Mouse (Mus musculus) forebrain, embryonic 12.5 days (tissue): Measurements from ENCODE around the gene Acsl5. TPM values are rescaled to one million over a fixed set of nuclear protein-coding genes. Genes with fewer than 3 reads are reported as not detected.

Experiments
- ATAC-seq: fragments of 200-750 bp; cut with Nextera tagmentation; 2 replicates; pipeline ENCODE4 v1.8.0; 2017; ENCODE audit warnings: moderate TSS enrichment; ENCODE audit not compliant: low FRiP score
- H3K27ac ChIP-seq: fragments of 300-500 bp; sonication (generic); 2 replicates; pipeline ENCODE4 v1.5.1; 2016; ENCODE audit warnings: mild to moderate bottlenecking
- H3K27me3 ChIP-seq: fragments of 300-500 bp; sonication (generic); 2 replicates; pipeline ENCODE4 v1.6.1; 2016; ENCODE audit warnings: mild to moderate bottlenecking
- H3K36me3 ChIP-seq: fragments of 300-500 bp; sonication (generic); replicated peaks from 2 replicates; pipeline ENCODE4 v1.6.1; 2016; ENCODE audit warnings: mild to moderate bottlenecking
- H3K4me1 ChIP-seq: fragments of 300-500 bp; sonication (generic); 2 replicates; pipeline ENCODE4 v1.6.1; 2016
- H3K4me2 ChIP-seq: fragments of 300-500 bp; sonication (generic); 2 replicates; pipeline ENCODE4 v1.6.1; 2016; ENCODE audit warnings: mild to moderate bottlenecking, moderate library complexity
- H3K4me3 ChIP-seq: fragments of 300-500 bp; sonication (generic); replicated peaks from 2 replicates; pipeline ENCODE4 v1.5.1; 2016; ENCODE audit warnings: mild to moderate bottlenecking
- H3K9ac ChIP-seq: fragments of 300-500 bp; sonication (generic); 2 replicates; pipeline ENCODE4 v1.6.1; 2016; ENCODE audit warnings: mild to moderate bottlenecking
- H3K9me3 ChIP-seq: fragments of 300-500 bp; sonication (generic); 2 replicates; pipeline ENCODE4 v1.6.1; 2016
- whole genome bisulfite sequencing: fragments of 180-500 bp; shearing (Covaris S2); methylation state at CpG from one replicate; pipeline ENCODE4 v1.1.7; 2016; 5-methylcytosine and 5-hydroxymethylcytosine counted together
- polyA plus RNA-seq: library from polyadenylated mRNA; unstranded; fragments of >200 nt; fragmentation: Nextera tagmentation; extraction: Ambion mirVana; gene quantifications from 2 replicates; pipeline ENCODE4 v1.2.1, GENCODE M21; 2016

The Acsl5 gene
- polyA plus RNA-seq, 1 experiment from 2014 or later: 18.9 TPM

- Histone ChIP-seq H3K36me3 (peaks cover 40% of the 10 kb centered on the region), H3K4me3 (no peak overlapping the region), H3K4me1 (peaks cover 7% of the 10 kb centered on the region), H3K27ac (no peak overlapping the region), H3K4me2 (no peak overlapping the region), H3K27me3 (no peaks in the 10 kb centered on the region), H3K9ac (no peak overlapping the region), H3K9me3 (no peaks in the 10 kb centered on the region)
- 93% methylated on average over 9 of the region's 9 CpGs for WGBS
- ATAC-seq: no peak
These were observed 43.3 kb downstream of the Acsl5 start for GRCm38 (mm10) chr19:55295075-55295474.

GRCm38 (mm10) chr19:55295556-55295955 is 43.8 kb downstream of the Acsl5 start:
- no peak overlapping the region for H3K4me3 ChIP-seq
- peaks cover 7% of the 10 kb centered on the region for H3K4me1 ChIP-seq
- WGBS: 87% methylated on average over 3 of the region's 3 CpGs
- ATAC-seq: no peak
- no peaks in the 10 kb centered on the region for H3K9me3 ChIP-seq
- H3K27ac ChIP-seq: no peak overlapping the region
- H3K27me3 ChIP-seq: no peaks in the 10 kb centered on the region
- H3K9ac ChIP-seq: no peak overlapping the region
- no peak overlapping the region for H3K4me2 ChIP-seq
- H3K36me3 ChIP-seq: peaks cover 42% of the 10 kb centered on the region

GRCm38 (mm10) chr19:55296301-55296700 is 44.6 kb downstream of the Acsl5 start:
- WGBS: 90% methylated on average over 2 of the region's 2 CpGs
- Histone ChIP-seq H3K36me3 (peaks cover 49% of the 10 kb centered on the region), H3K9ac (no peak overlapping the region)

GRCm38 (mm10) chr19:55297489-55297888 is 45.8 kb downstream of the Acsl5 start:
- Histone ChIP-seq H3K27me3 (no peaks in the 10 kb centered on the region), H3K27ac (no peak overlapping the region), H3K9ac (no peak overlapping the region), H3K36me3 (peaks cover 60% of the 10 kb centered on the region), H3K9me3 (no peaks in the 10 kb centered on the region), H3K4me2 (no peak overlapping the region), H3K4me3 (no peak overlapping the region), H3K4me1 (peaks cover 7% of the 10 kb centered on the region)
- no peak for ATAC-seq
- WGBS: 91% methylated on average over 2 of the region's 2 CpGs

More at GRCm38 (mm10) chr19:55296301-55296700, 44.6 kb downstream of the Acsl5 start:
- Histone ChIP-seq H3K4me1 (peaks cover 7% of the 10 kb centered on the region), H3K9me3 (no peaks in the 10 kb centered on the region), H3K27ac (no peak overlapping the region), H3K27me3 (no peaks in the 10 kb centered on the region), H3K4me3 (no peak overlapping the region), H3K4me2 (no peak overlapping the region)
- ATAC-seq: no peak

- no peak for ATAC-seq
- 90% methylated on average over 5 of the region's 5 CpGs for WGBS
- peaks cover 65% of the 10 kb centered on the region for H3K36me3 ChIP-seq
These were observed 46.2 kb downstream of the Acsl5 start for GRCm38 (mm10) chr19:55297961-55298360.

GRCm38 (mm10) chr19:55299378-55299777 is 47.6 kb downstream of the Acsl5 start:
- Histone ChIP-seq H3K4me1 (no peaks in the 10 kb centered on the region), H3K9ac (no peak overlapping the region), H3K27me3 (no peaks in the 10 kb centered on the region), H3K27ac (no peak overlapping the region), H3K4me3 (no peak overlapping the region), H3K36me3 (peaks cover 72% of the 10 kb centered on the region), H3K4me2 (no peak overlapping the region), H3K9me3 (no peaks in the 10 kb centered on the region)
- ATAC-seq: no peak
- 92% methylated on average over 1 of the region's 1 CpGs for WGBS

More at GRCm38 (mm10) chr19:55297961-55298360, 46.2 kb downstream of the Acsl5 start:
- H3K4me3 ChIP-seq: no peak overlapping the region
- no peaks in the 10 kb centered on the region for H3K27me3 ChIP-seq
- H3K4me1 ChIP-seq: peaks cover 5% of the 10 kb centered on the region
- H3K9ac ChIP-seq: no peak overlapping the region
- no peaks in the 10 kb centered on the region for H3K9me3 ChIP-seq
- H3K27ac ChIP-seq: no peak overlapping the region
- no peak overlapping the region for H3K4me2 ChIP-seq

- no peak overlapping the region for H3K4me2 ChIP-seq
- no peaks in the 10 kb centered on the region for H3K9me3 ChIP-seq
- H3K9ac ChIP-seq: no peak overlapping the region
- H3K27ac ChIP-seq: no peak overlapping the region
- ATAC-seq: no peak
- no peak overlapping the region for H3K4me3 ChIP-seq
- H3K4me1 ChIP-seq: no peaks in the 10 kb centered on the region
- H3K36me3 ChIP-seq: peaks cover 66% of the 10 kb centered on the region
- H3K27me3 ChIP-seq: no peaks in the 10 kb centered on the region
- WGBS: 89% methylated on average over 3 of the region's 3 CpGs
These were observed 48.8 kb downstream of the Acsl5 start for GRCm38 (mm10) chr19:55300525-55300924.

GRCm38 (mm10) chr19:55305024-55305423 is 53.3 kb downstream of the Acsl5 start:
- H3K4me2 ChIP-seq: no peak overlapping the region
- H3K36me3 ChIP-seq: peaks cover 67% of the 10 kb centered on the region

GRCm38 (mm10) chr19:55311874-55312273 is 60.1 kb downstream of the Acsl5 start:
- no peak overlapping the region for H3K4me2 ChIP-seq
- WGBS: 92% methylated on average over 8 of the region's 8 CpGs
- H3K9me3 ChIP-seq: no peaks in the 10 kb centered on the region
- H3K36me3 ChIP-seq: peaks cover 43% of the 10 kb centered on the region
- H3K4me1 ChIP-seq: peaks cover 30% of the 10 kb centered on the region
- no peak overlapping the region for H3K4me3 ChIP-seq
- H3K27ac ChIP-seq: no peak overlapping the region
- H3K9ac ChIP-seq: no peak overlapping the region
- no peaks in the 10 kb centered on the region for H3K27me3 ChIP-seq
- no peak for ATAC-seq

More at GRCm38 (mm10) chr19:55305024-55305423, 53.3 kb downstream of the Acsl5 start:
- Histone ChIP-seq H3K27ac (no peak overlapping the region), H3K9ac (no peak overlapping the region), H3K27me3 (no peaks in the 10 kb centered on the region), H3K4me1 (no peaks in the 10 kb centered on the region), H3K4me3 (no peak overlapping the region), H3K9me3 (no peaks in the 10 kb centered on the region)
- no peak for ATAC-seq

- H3K9me3 ChIP-seq: no peaks in the 10 kb centered on the region
These were observed 61.9 kb downstream of the Acsl5 start for GRCm38 (mm10) chr19:55313649-55314048.

GRCm38 (mm10) chr19:55315452-55316108 is 63.8 kb downstream of the Acsl5 start, which contains the start of gene Zdhhc6:
TSS of gene Zdhhc6 (minus strand) at chr19:55316032.
- under 1% methylated on average over 60 of the region's 60 CpGs for WGBS
- ATAC-seq: peak; percentile 82
- H3K9me3 ChIP-seq: no peaks in the 10 kb centered on the region
- peak within 1 kb of the TSS; percentile 84 for H3K4me3 ChIP-seq
- H3K27me3 ChIP-seq: no peaks in the 10 kb centered on the region
- H3K9ac ChIP-seq: peak within 1 kb of the TSS; percentile 80
- peaks cover 34% of the 10 kb centered on the region for H3K4me1 ChIP-seq
- peak within 1 kb of the TSS; percentile 78 for H3K27ac ChIP-seq
- peaks cover 14% of the 10 kb centered on the region for H3K36me3 ChIP-seq
- peak within 1 kb of the TSS; percentile 87 for H3K4me2 ChIP-seq

More at GRCm38 (mm10) chr19:55313649-55314048, 61.9 kb downstream of the Acsl5 start:
- Histone ChIP-seq H3K27ac (no peak overlapping the region), H3K4me2 (no peak overlapping the region), H3K27me3 (no peaks in the 10 kb centered on the region), H3K36me3 (peaks cover 34% of the 10 kb centered on the region), H3K9ac (no peak overlapping the region), H3K4me1 (peaks cover 34% of the 10 kb centered on the region), H3K4me3 (no peak overlapping the region)
- WGBS: 98% methylated on average over 2 of the region's 2 CpGs
- ATAC-seq: no peak

- WGBS: under 1% methylated on average over 48 of the region's 48 CpGs
- peak within 1 kb of the TSS; percentile 84 for H3K4me3 ChIP-seq
- no peaks in the 10 kb centered on the region for H3K27me3 ChIP-seq
- H3K36me3 ChIP-seq: peaks cover 9% of the 10 kb centered on the region
- peak; percentile 93 for ATAC-seq
- H3K4me2 ChIP-seq: peak within 1 kb of the TSS; percentile 87
- H3K27ac ChIP-seq: peak within 1 kb of the TSS; percentile 78
- H3K9ac ChIP-seq: peak within 1 kb of the TSS; percentile 80
- peaks cover 34% of the 10 kb centered on the region for H3K4me1 ChIP-seq
- H3K9me3 ChIP-seq: no peaks in the 10 kb centered on the region
These were observed 64.5 kb downstream of the Acsl5 start, which contains the start of gene Vti1a for GRCm38 (mm10) chr19:55316109-55316714. TSS of gene Vti1a (plus strand) at chr19:55316295.
